Mouse (Mus musculus) limb, embryonic 12.5 days (tissue): ENCODE data around the gene Rras2. TPM values are rescaled to one million over a fixed set of nuclear protein-coding genes. Genes with fewer than 3 reads are reported as not detected.

ENCODE experiments used
- ATAC-seq: fragments of 200-750 bp; cut with Nextera tagmentation; 2 replicates; pipeline ENCODE4 v1.8.0; 2017; ENCODE audit warnings: low read depth, moderate TSS enrichment; ENCODE audit not compliant: insufficient number of reproducible peaks, insufficient read depth, low FRiP score, low TSS enrichment
- H3K27ac ChIP-seq: fragments of 300-500 bp; sonication (generic); 2 replicates; pipeline ENCODE4 v1.5.1; 2016; ENCODE audit warnings: mild to moderate bottlenecking, moderate library complexity
- H3K27me3 ChIP-seq: fragments of 300-500 bp; sonication (generic); 2 replicates; pipeline ENCODE4 v1.6.1; 2016; ENCODE audit warnings: mild to moderate bottlenecking, moderate library complexity
- H3K36me3 ChIP-seq: fragments of 300-500 bp; sonication (generic); 2 replicates; pipeline ENCODE4 v1.6.1; 2016; ENCODE audit warnings: mild to moderate bottlenecking, moderate library complexity
- H3K4me1 ChIP-seq: fragments of 300-500 bp; sonication (generic); replicated peaks from 2 replicates; pipeline ENCODE4 v1.6.1; 2016
- H3K4me2 ChIP-seq: fragments of 300-500 bp; sonication (generic); 2 replicates; pipeline ENCODE4 v1.6.1; 2016; ENCODE audit warnings: mild to moderate bottlenecking, moderate library complexity
- H3K4me3 ChIP-seq: fragments of 300-500 bp; sonication (generic); replicated peaks from 2 replicates; pipeline ENCODE4 v1.5.1; 2016; ENCODE audit warnings: mild to moderate bottlenecking
- H3K9ac ChIP-seq: fragments of 300-500 bp; sonication (generic); replicated peaks from 2 replicates; pipeline ENCODE4 v1.6.1; 2016; ENCODE audit warnings: mild to moderate bottlenecking, moderate library complexity
- H3K9me3 ChIP-seq: fragments of 300-500 bp; sonication (generic); 2 replicates; pipeline ENCODE4 v1.6.1; 2016; ENCODE audit warnings: mild to moderate bottlenecking, moderate library complexity
- WGBS: fragments of 180-500 bp; shearing (Covaris S2); methylation state at CpG from one replicate; pipeline ENCODE4 v1.1.7; 2016; 5-methylcytosine and 5-hydroxymethylcytosine counted together
- polyA plus RNA-seq: library from polyadenylated mRNA; unstranded; fragments of >200 nt; fragmentation: Nextera tagmentation; extraction: Ambion mirVana; gene quantifications from 2 replicates; pipeline ENCODE4 v1.2.1, GENCODE M21; 2016

Gene Rras2
- polyA plus RNA-seq, 1 experiment from 2014 or later: 23.4 TPM

GRCm38 (mm10) chr7:114110500-114110899 lies 7.1 kb downstream of the Rras2 start:
- Histone ChIP-seq H3K4me1 (peaks cover 7% of the 10 kb centered on the region), H3K9me3 (no peaks in the 10 kb centered on the region), H3K9ac (no peak overlapping the region), H3K4me2 (no peak overlapping the region), H3K4me3 (no peak overlapping the region), H3K27me3 (no peaks in the 10 kb centered on the region), H3K27ac (no peak overlapping the region), H3K36me3 (no peaks in the 10 kb centered on the region)
- no peak for ATAC-seq
- 74% methylated on average over 2 of the region's 2 CpGs for WGBS

GRCm38 (mm10) chr7:114105886-114106285 lies 11.7 kb downstream of the Rras2 start:
- no peak overlapping the region for H3K9ac ChIP-seq
- no peak overlapping the region for H3K4me3 ChIP-seq
- H3K27ac ChIP-seq: no peak overlapping the region
- ATAC-seq: no peak
- H3K4me2 ChIP-seq: no peak overlapping the region
- no peaks in the 10 kb centered on the region for H3K36me3 ChIP-seq
- H3K9me3 ChIP-seq: no peaks in the 10 kb centered on the region
- H3K4me1 ChIP-seq: no peaks in the 10 kb centered on the region
- H3K27me3 ChIP-seq: no peaks in the 10 kb centered on the region
- 93% methylated on average over 8 of the region's 8 CpGs for WGBS

DNA sequence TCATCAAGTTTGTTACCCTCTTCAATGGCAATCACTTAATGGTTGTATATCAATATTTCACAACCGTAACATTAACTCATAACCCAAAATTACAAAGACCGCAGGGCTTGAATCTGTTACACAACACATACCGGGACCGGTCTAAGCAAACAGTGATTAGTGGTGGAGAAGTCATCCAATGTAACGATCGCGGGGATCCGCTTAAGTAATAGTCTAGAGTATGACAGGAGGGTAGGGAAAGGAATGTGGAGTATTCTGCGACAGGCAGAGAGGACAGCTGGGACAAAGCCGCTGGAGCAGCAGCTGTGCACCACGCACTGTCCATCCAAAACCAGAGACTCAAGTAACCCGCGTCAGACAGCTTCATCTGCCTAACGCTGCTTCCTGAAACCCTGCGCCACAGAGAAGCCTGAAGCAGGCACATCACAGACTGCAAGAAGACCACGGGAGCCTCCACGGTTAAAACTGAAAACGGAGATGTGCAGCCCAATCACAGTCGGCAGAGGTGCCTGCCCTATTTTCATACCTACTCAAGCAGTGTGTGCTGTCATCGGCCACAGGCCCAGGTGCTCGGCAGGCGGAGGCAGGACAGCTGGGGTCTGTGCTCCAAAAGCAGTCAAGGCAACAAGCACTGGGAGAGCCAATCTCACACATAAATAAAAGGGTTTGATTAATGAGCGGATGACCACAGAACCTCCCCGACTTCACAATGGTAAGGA lies 13.8 kb downstream of the Rras2 start:
- 83% methylated on average over 24 of the region's 24 CpGs for WGBS
- H3K4me1 ChIP-seq: no peaks in the 10 kb centered on the region
- H3K36me3 ChIP-seq: no peaks in the 10 kb centered on the region
- no peak overlapping the region for H3K4me2 ChIP-seq
- no peak overlapping the region for H3K9ac ChIP-seq
- H3K9me3 ChIP-seq: no peaks in the 10 kb centered on the region
- no peak overlapping the region for H3K4me3 ChIP-seq
- peak; percentile 42; the same call in 1 of the 2 replicates for ATAC-seq
- no peak overlapping the region for H3K27ac ChIP-seq
- H3K27me3 ChIP-seq: no peaks in the 10 kb centered on the region

GRCm38 (mm10) chr7:114103152-114103551 lies 14.4 kb downstream of the Rras2 start:
- Histone ChIP-seq H3K9ac (no peak overlapping the region), H3K9me3 (no peaks in the 10 kb centered on the region), H3K27ac (no peak overlapping the region), H3K4me1 (no peaks in the 10 kb centered on the region), H3K27me3 (no peaks in the 10 kb centered on the region), H3K4me2 (no peak overlapping the region), H3K36me3 (no peaks in the 10 kb centered on the region), H3K4me3 (no peak overlapping the region)
- WGBS: 89% methylated on average over 4 of the region's 4 CpGs
- no peak for ATAC-seq

DNA sequence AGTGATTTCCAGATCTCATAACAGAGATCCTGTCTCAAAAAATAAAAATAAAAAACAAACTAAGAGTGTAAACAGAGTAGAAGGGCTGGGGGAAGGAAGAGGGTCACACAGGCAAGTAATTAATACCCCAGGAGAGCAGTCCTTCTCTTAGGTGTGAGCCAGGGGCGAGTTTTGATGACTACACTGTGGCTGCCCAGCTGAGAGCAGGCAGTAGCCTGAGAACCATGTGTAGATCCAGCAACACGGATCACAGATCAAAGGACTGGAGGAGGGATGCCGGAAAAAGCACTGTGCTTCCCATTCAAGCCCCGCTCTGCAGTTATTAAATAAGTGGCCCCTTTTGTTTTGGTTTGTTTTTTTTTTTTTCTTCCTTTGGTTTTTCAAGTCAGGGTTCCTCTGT lies 15.0 kb downstream of the Rras2 start:
- WGBS: 44% methylated on average over 4 of the region's 4 CpGs
- ATAC-seq: no peak

GRCm38 (mm10) chr7:114101412-114101811 lies 16.2 kb downstream of the Rras2 start:
- Histone ChIP-seq H3K4me3 (no peak overlapping the region), H3K27ac (no peak overlapping the region), H3K4me1 (no peaks in the 10 kb centered on the region), H3K4me2 (no peak overlapping the region), H3K36me3 (no peaks in the 10 kb centered on the region), H3K9me3 (no peaks in the 10 kb centered on the region), H3K27me3 (no peaks in the 10 kb centered on the region), H3K9ac (no peak overlapping the region)
- no peak for ATAC-seq
- WGBS: 58% methylated on average over 3 of the region's 3 CpGs

More for the DNA sequence above, 15.0 kb downstream of the Rras2 start:
- H3K4me3 ChIP-seq: no peak overlapping the region
- no peaks in the 10 kb centered on the region for H3K4me1 ChIP-seq
- H3K4me2 ChIP-seq: no peak overlapping the region
- H3K27me3 ChIP-seq: no peaks in the 10 kb centered on the region
- no peaks in the 10 kb centered on the region for H3K36me3 ChIP-seq
- H3K9ac ChIP-seq: no peak overlapping the region
- H3K9me3 ChIP-seq: no peaks in the 10 kb centered on the region
- H3K27ac ChIP-seq: no peak overlapping the region

- no peaks in the 10 kb centered on the region for H3K36me3 ChIP-seq
- no peak for ATAC-seq
- H3K4me2 ChIP-seq: no peak overlapping the region
- H3K4me1 ChIP-seq: peaks cover 7% of the 10 kb centered on the region
- H3K27ac ChIP-seq: no peak overlapping the region
- no peak overlapping the region for H3K4me3 ChIP-seq
- H3K9ac ChIP-seq: no peak overlapping the region
- WGBS: 83% methylated on average over 8 of the region's 8 CpGs
- no peaks in the 10 kb centered on the region for H3K27me3 ChIP-seq
- H3K9me3 ChIP-seq: no peaks in the 10 kb centered on the region
Measured at GRCm38 (mm10) chr7:114093548-114094174, 23.9 kb downstream of the Rras2 start.

GRCm38 (mm10) chr7:114090892-114091545 lies 26.6 kb downstream of the Rras2 start:
- Histone ChIP-seq H3K27me3 (no peaks in the 10 kb centered on the region; the same call in 1 of the 2 replicates), H3K36me3 (no peaks in the 10 kb centered on the region), H3K27ac (no peak overlapping the region), H3K9ac (no peak overlapping the region), H3K4me3 (no peak overlapping the region), H3K4me2 (no peak overlapping the region), H3K4me1 (peaks cover 27% of the 10 kb centered on the region), H3K9me3 (no peaks in the 10 kb centered on the region)
- WGBS: 57% methylated on average over 10 of the region's 10 CpGs
- no peak for ATAC-seq

DNA sequence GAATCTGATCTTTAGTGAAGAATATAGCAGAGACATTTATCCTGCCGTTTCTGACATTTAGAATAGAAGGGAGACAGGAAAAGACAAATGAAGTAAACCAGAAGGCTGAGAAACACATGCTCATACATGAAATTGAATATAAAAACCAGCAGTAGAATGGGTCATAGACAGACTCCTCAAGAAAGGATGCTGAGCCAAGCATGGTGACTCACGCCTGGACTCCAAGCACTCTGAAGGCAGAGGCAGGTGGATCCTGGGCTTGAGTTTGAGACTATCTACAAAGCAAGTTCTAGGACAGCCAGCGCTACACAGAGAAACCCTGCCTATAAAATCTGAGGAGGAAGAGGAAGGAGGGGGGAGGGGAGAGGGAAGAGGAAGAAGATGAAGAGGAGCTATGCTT lies 27.4 kb downstream of the Rras2 start:
- no peak overlapping the region for H3K4me3 ChIP-seq
- H3K36me3 ChIP-seq: no peaks in the 10 kb centered on the region
- no peak overlapping the region for H3K9ac ChIP-seq
- no peak overlapping the region for H3K4me2 ChIP-seq
- H3K4me1 ChIP-seq: peaks cover 27% of the 10 kb centered on the region
- no peak overlapping the region for H3K27ac ChIP-seq
- H3K27me3 ChIP-seq: no peaks in the 10 kb centered on the region; the same call in 1 of the 2 replicates
- WGBS: 78% methylated on average over 3 of the region's 3 CpGs
- no peak for ATAC-seq
- no peaks in the 10 kb centered on the region for H3K9me3 ChIP-seq

DNA sequence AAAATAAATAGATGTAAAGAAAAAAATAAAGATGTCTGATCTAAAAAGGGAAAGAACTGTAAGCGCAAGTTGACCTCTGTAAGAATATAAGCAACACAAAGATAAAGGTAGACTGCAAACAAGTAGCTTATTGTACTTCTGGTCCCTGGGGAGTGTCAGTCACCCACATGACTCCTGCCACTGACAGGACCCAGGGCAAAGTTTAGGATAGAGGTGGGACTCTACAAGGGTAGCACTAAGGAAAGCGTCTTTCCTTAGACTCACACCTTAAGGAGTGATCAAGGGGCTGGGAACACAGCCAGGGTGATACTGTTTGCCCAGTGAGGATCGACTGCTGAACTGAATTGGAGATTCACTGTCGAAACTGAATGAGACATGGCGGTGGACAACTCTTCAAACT lies 28.7 kb downstream of the Rras2 start:
- H3K36me3 ChIP-seq: no peaks in the 10 kb centered on the region
- no peaks in the 10 kb centered on the region; the same call in 1 of the 2 replicates for H3K27me3 ChIP-seq
- H3K4me1 ChIP-seq: peaks cover 27% of the 10 kb centered on the region
- H3K4me3 ChIP-seq: no peak overlapping the region
- H3K4me2 ChIP-seq: no peak overlapping the region
- 51% methylated on average over 5 of the region's 5 CpGs for WGBS
- ATAC-seq: no peak
- H3K9ac ChIP-seq: no peak overlapping the region
- H3K27ac ChIP-seq: no peak overlapping the region
- no peaks in the 10 kb centered on the region for H3K9me3 ChIP-seq

DNA sequence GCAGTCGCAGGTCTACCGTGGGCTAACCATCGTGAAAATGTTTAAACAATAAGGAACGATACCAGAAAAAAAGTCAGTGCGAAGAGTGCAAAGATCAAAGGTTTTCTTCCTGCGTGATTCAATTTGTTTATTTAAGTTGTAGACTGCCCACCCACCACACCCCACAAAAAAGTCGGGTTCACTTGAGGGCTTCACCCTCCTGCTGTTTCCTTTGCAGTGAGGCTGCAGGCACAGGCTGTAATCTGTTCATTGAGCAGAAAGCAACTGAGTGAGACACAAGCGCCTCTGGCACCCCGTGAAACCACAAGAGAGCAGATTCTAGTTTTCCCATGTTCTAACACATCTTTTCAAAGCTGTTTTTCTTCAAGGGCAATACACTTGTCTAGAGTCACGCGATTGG lies 29.6 kb downstream of the Rras2 start:
- Histone ChIP-seq H3K4me3 (no peak overlapping the region), H3K27me3 (no peaks in the 10 kb centered on the region; the same call in 1 of the 2 replicates), H3K9me3 (no peaks in the 10 kb centered on the region), H3K36me3 (no peaks in the 10 kb centered on the region), H3K9ac (no peak overlapping the region), H3K4me2 (peak overlapping the region; percentile 19; the same call in 1 of the 2 replicates), H3K27ac (no peak overlapping the region), H3K4me1 (peaks cover 27% of the 10 kb centered on the region)
- 7% methylated on average over 11 of the region's 11 CpGs for WGBS
- ATAC-seq: no peak
